Mouse (Mus musculus) left cerebral cortex, postnatal 10 days (tissue): ENCODE measurements around the gene Tsen2. TPM values are rescaled to one million over a fixed set of nuclear protein-coding genes. Genes with fewer than 3 reads are reported as not detected.

Experiments
- DNase-seq, 2 experiments: peaks; one replicate each; pipeline ENCODE4 v3.0.0; 2021 to 2022; ENCODE audit warnings: low spot score in 2 of 2, mixed read lengths in 1 of 2; ENCODE audit errors: extremely low spot score in 1 of 2
- intact Hi-C: fragments of 180-260 bp; cut with DNase I; formaldehyde crosslinking; loops from one replicate; pipeline ENCODE4 v1.15.1; 2025
- total RNA-seq, 2 experiments: library from RNA; stranded (reverse); gene quantifications; 2 replicates each; pipeline ENCODE4 v1.2.3; 2021

The Tsen2 gene
- total RNA-seq: 10 to 100 TPM; 27.7 to 28.1 TPM

GRCm38 (mm10) chr6:115544442-115544970, at the start of gene Tsen2:
Gene Tsen2 (plus strand): TSS chr6:115544664.
- DNase-seq: peak; percentile 96 to 97
- intact Hi-C loops: no loop called here

GRCm38 (mm10) chr6:115499540-115499939, 44.9 kb upstream of the Tsen2 start:
- peak; percentile 44 to 55 for DNase-seq
- intact Hi-C loops: no loop called here

- intact Hi-C loops: no loop called here
- no peak for DNase-seq
These were observed 44.2 kb upstream of the Tsen2 start for GRCm38 (mm10) chr6:115500234-115500633.

- no peak for DNase-seq
- intact Hi-C loops: no loop called here
These were observed 43.3 kb upstream of the Tsen2 start for GRCm38 (mm10) chr6:115501131-115501530.

- intact Hi-C loops: no loop called here
- no peak for DNase-seq
These were observed 41.4 kb upstream of the Tsen2 start for GRCm38 (mm10) chr6:115503038-115503437.

GRCm38 (mm10) chr6:115503549-115504159, 40.8 kb upstream of the Tsen2 start:
- DNase-seq: no peak
- intact Hi-C loops: no loop called here

- no peak for DNase-seq
These were observed 40.3 kb upstream of the Tsen2 start for GRCm38 (mm10) chr6:115504160-115504558.

GRCm38 (mm10) chr6:115504915-115505314, 39.5 kb upstream of the Tsen2 start:
- intact Hi-C loops: no loop called here
- no peak for DNase-seq

More at GRCm38 (mm10) chr6:115504160-115504558, 40.3 kb upstream of the Tsen2 start:
- intact Hi-C loops: no loop called here

GRCm38 (mm10) chr6:115506425-115506824, 38.0 kb upstream of the Tsen2 start:
- intact Hi-C loops: no loop called here
- DNase-seq: no peak

- intact Hi-C loops: no loop called here
- DNase-seq: no peak
These were observed 33.0 kb upstream of the Tsen2 start for GRCm38 (mm10) chr6:115511447-115511846.

GRCm38 (mm10) chr6:115513207-115513606, 31.3 kb upstream of the Tsen2 start:
- DNase-seq: no peak
- intact Hi-C loops: no loop called here

GRCm38 (mm10) chr6:115517904-115518303, 26.6 kb upstream of the Tsen2 start:
- intact Hi-C loops: no loop called here
- no peak for DNase-seq

GRCm38 (mm10) chr6:115518352-115518751, 26.1 kb upstream of the Tsen2 start:
- no peak for DNase-seq
- intact Hi-C loops: no loop called here

GRCm38 (mm10) chr6:115519275-115519699, 25.2 kb upstream of the Tsen2 start:
- no peak for DNase-seq
- intact Hi-C loops: no loop called here

GRCm38 (mm10) chr6:115521923-115522322, 22.5 kb upstream of the Tsen2 start:
- no peak for DNase-seq
- intact Hi-C loops: no loop called here

- DNase-seq: no peak
These were observed 21.7 kb upstream of the Tsen2 start for GRCm38 (mm10) chr6:115522691-115523146.

GRCm38 (mm10) chr6:115523201-115523600, 21.3 kb upstream of the Tsen2 start:
- DNase-seq: no peak
- intact Hi-C loops: no loop called here

More at GRCm38 (mm10) chr6:115522691-115523146, 21.7 kb upstream of the Tsen2 start:
- intact Hi-C loops: no loop called here

GRCm38 (mm10) chr6:115524449-115524990, 19.9 kb upstream of the Tsen2 start:
- intact Hi-C loops: no loop called here
- no peak for DNase-seq

- no peak for DNase-seq
- intact Hi-C loops: no loop called here
These were observed 17.0 kb upstream of the Tsen2 start for GRCm38 (mm10) chr6:115527418-115527817.

- no peak for DNase-seq
- intact Hi-C loops: no loop called here
These were observed 16.1 kb upstream of the Tsen2 start for GRCm38 (mm10) chr6:115528372-115528771.
